Mouse (Mus musculus) forebrain, embryonic 15.5 days (tissue): ENCODE results near the gene Yars2. TPM values are rescaled to one million over a fixed set of nuclear protein-coding genes. Genes with fewer than 3 reads are reported as not detected.

ENCODE experiments used
- ATAC-seq: fragments of 200-750 bp; cut with Nextera tagmentation; replicated peaks from 2 replicates; pipeline ENCODE4 v1.8.0; 2017; ENCODE audit warnings: mild to moderate bottlenecking, moderate TSS enrichment, moderate library complexity
- H3K27ac ChIP-seq: fragments of 300-500 bp; sonication (generic); replicated peaks from 2 replicates; pipeline ENCODE4 v1.5.1; 2015; ENCODE audit warnings: mild to moderate bottlenecking, inconsistent platforms
- H3K27me3 ChIP-seq: fragments of 300-500 bp; sonication (generic); 2 replicates; pipeline ENCODE4 v1.6.1; 2015; ENCODE audit warnings: inconsistent platforms
- H3K36me3 ChIP-seq: fragments of 300-500 bp; sonication (generic); 2 replicates; pipeline ENCODE4 v1.6.1; 2015; ENCODE audit warnings: mild to moderate bottlenecking, inconsistent platforms
- H3K4me1 ChIP-seq: fragments of 300-500 bp; sonication (generic); 2 replicates; pipeline ENCODE4 v1.6.1; 2015; ENCODE audit warnings: inconsistent platforms
- H3K4me2 ChIP-seq: fragments of 300-500 bp; sonication (generic); replicated peaks from 2 replicates; pipeline ENCODE4 v1.6.1; 2015; ENCODE audit warnings: mild to moderate bottlenecking, inconsistent platforms
- H3K4me3 ChIP-seq: fragments of 300-500 bp; sonication (generic); 2 replicates; pipeline ENCODE4 v1.5.1; 2015; ENCODE audit warnings: mild to moderate bottlenecking, inconsistent platforms
- H3K9ac ChIP-seq: fragments of 300-500 bp; sonication (generic); replicated peaks from 2 replicates; pipeline ENCODE4 v1.6.1; 2015; ENCODE audit warnings: mild to moderate bottlenecking, inconsistent platforms
- H3K9me3 ChIP-seq: fragments of 300-500 bp; sonication (generic); 2 replicates; pipeline ENCODE4 v1.6.1; 2016; ENCODE audit warnings: inconsistent platforms
- WGBS: fragments of 180-500 bp; shearing (Covaris S2); methylation state at CpG from one replicate; pipeline ENCODE4 v1.1.7; 2015; ENCODE audit warnings: mixed read lengths; 5-methylcytosine and 5-hydroxymethylcytosine counted together
- polyA plus RNA-seq: library from polyadenylated mRNA; unstranded; fragments of >200 nt; fragmentation: Nextera tagmentation; extraction: Ambion mirVana; gene quantifications from 2 replicates; pipeline ENCODE4 v1.2.1, GENCODE M21; 2015

Yars2 gene
- polyA plus RNA-seq = 26.7 and 28.0 TPM in 2 replicates

- Histone ChIP-seq H3K27ac (peak within 1 kb of the TSS; percentile 95), H3K4me3 (peak within 1 kb of the TSS; percentile 99), H3K4me1 (peaks cover 21% of the 10 kb centered on the region), H3K9me3 (no peaks in the 10 kb centered on the region), H3K4me2 (peak within 1 kb of the TSS; percentile 93), H3K9ac (peak within 1 kb of the TSS; percentile 80), H3K36me3 (peaks cover 12% of the 10 kb centered on the region), H3K27me3 (no peaks in the 10 kb centered on the region)
- ATAC-seq = peak; percentile 99
- under 1% methylated on average over 50 of the region's 50 CpGs for WGBS
These were observed at the start of gene Yars2 for GRCm38 (mm10) chr16:16302369-16303137. Yars2 (plus strand) TSS chr16:16302965.

DNA sequence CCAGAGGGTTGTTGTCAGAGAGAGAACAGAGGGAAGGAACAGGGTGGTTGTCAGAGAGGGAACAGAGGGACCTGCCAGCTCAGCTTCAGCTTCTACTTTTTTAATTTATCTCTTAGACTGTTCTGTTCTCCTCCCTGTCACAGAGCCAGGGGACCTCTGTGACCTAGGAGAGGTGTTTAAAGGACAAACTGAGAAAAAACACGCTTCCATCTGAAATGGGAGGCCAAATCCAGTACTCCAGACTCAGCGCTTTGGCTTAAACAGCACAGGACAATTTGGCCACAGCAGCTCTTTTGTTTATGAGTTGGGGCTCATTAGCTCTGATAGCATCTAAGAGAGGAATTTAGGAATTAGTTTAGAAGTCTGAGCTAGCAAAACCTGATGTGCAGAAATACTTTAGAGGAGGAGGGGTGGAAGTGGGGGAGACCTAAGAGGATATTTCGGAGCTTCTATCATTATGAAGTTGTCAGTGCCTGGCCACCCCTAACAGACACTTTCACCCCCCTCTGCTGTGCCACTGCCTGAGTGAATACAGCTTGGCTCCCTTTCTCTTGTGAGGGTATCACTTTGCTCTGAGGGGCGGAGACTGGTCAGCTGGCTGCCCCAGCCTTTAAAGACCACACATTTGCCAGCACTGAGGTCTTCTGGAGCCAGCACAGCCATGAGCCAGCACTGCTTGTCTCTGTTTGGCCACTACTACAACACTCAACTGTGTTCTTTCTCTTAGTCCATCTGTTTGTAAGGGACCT lies 49.3 kb upstream of the Yars2 start:
- Histone ChIP-seq H3K4me2 (no peak overlapping the region), H3K9ac (no peak overlapping the region), H3K4me1 (no peaks in the 10 kb centered on the region), H3K27me3 (no peaks in the 10 kb centered on the region), H3K27ac (no peak overlapping the region), H3K9me3 (no peaks in the 10 kb centered on the region), H3K4me3 (no peak overlapping the region), H3K36me3 (no peaks in the 10 kb centered on the region)
- 0 out of 2 replicates have a peak, but pooled peaks have one; percentile 48 for ATAC-seq
- 18% methylated on average over 4 of the region's 4 CpGs for WGBS

GRCm38 (mm10) chr16:16255217-16255616 lies 47.5 kb upstream of the Yars2 start:
- H3K9ac ChIP-seq = no peak overlapping the region
- WGBS = 82% methylated on average over 1 of the region's 1 CpGs
- H3K9me3 ChIP-seq = no peaks in the 10 kb centered on the region
- H3K36me3 ChIP-seq = no peaks in the 10 kb centered on the region
- no peaks in the 10 kb centered on the region for H3K27me3 ChIP-seq
- ATAC-seq = no peak
- H3K4me3 ChIP-seq = no peak overlapping the region
- no peaks in the 10 kb centered on the region for H3K4me1 ChIP-seq
- H3K27ac ChIP-seq = no peak overlapping the region
- no peak overlapping the region for H3K4me2 ChIP-seq

DNA sequence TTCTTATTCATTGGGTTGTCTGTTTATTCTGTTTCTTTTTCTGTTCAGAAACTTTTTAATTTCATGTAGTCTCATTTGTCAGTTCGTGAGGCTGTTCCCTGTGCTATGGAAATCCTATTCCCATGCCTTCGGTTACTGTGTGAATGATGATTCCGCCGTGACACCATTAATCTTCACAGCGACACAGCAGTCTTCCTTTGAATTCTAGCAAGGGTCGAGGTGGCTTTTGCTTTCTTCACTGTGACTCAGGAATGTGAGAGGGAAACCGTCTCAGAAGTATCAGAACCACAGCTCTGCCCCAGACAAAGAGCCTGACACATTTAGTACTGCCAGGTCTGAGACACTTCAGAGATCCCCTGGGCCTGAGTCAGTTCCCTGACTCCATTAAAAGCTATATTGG lies 46.9 kb upstream of the Yars2 start:
- Histone ChIP-seq H3K36me3 (no peaks in the 10 kb centered on the region), H3K9me3 (no peaks in the 10 kb centered on the region), H3K27me3 (no peaks in the 10 kb centered on the region), H3K9ac (no peak overlapping the region), H3K27ac (no peak overlapping the region), H3K4me3 (no peak overlapping the region), H3K4me1 (no peaks in the 10 kb centered on the region), H3K4me2 (no peak overlapping the region)
- WGBS = 79% methylated on average over 7 of the region's 7 CpGs
- ATAC-seq = no peak

- Histone ChIP-seq H3K27me3 (no peaks in the 10 kb centered on the region), H3K27ac (no peak overlapping the region), H3K4me1 (no peaks in the 10 kb centered on the region), H3K9me3 (no peaks in the 10 kb centered on the region), H3K4me3 (no peak overlapping the region), H3K4me2 (no peak overlapping the region), H3K9ac (no peak overlapping the region), H3K36me3 (no peaks in the 10 kb centered on the region)
- no peak for ATAC-seq
- 78% methylated on average over 1 of the region's 1 CpGs for WGBS
These were observed 46.1 kb upstream of the Yars2 start for GRCm38 (mm10) chr16:16256672-16257071.

DNA sequence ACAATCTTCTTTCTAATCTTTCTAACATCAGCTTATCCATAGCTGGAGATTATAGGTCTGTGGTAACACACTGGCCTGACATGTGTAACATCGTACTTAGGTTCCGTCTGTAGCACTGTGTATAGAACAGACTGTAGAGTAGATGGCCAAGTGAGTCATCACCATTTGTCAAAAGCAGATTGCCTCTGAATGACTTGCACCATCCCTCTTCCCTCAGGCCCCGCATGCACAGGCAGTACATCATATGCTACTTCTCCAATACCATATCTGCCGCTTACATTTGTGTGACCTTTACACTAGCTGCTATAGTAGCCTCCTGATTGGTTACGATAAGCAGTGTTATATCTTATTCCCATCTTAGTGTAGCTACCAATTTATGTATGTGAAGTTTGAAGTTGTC lies 41.9 kb upstream of the Yars2 start:
- 95% methylated on average over 5 of the region's 5 CpGs for WGBS
- Histone ChIP-seq H3K4me3 (no peak overlapping the region), H3K4me2 (no peak overlapping the region), H3K9me3 (no peaks in the 10 kb centered on the region), H3K36me3 (no peaks in the 10 kb centered on the region), H3K9ac (no peak overlapping the region), H3K27me3 (no peaks in the 10 kb centered on the region), H3K4me1 (no peaks in the 10 kb centered on the region), H3K27ac (no peak overlapping the region)
- no peak for ATAC-seq

- 93% methylated on average over 6 of the region's 6 CpGs for WGBS
- H3K4me3 ChIP-seq = no peak overlapping the region
- no peaks in the 10 kb centered on the region for H3K36me3 ChIP-seq
- no peak overlapping the region for H3K4me2 ChIP-seq
- no peaks in the 10 kb centered on the region for H3K27me3 ChIP-seq
- H3K9ac ChIP-seq = no peak overlapping the region
- H3K27ac ChIP-seq = no peak overlapping the region
- ATAC-seq = no peak
- no peaks in the 10 kb centered on the region for H3K4me1 ChIP-seq
- H3K9me3 ChIP-seq = no peaks in the 10 kb centered on the region
These were observed 41.3 kb upstream of the Yars2 start for GRCm38 (mm10) chr16:16261481-16261880.

GRCm38 (mm10) chr16:16262436-16262835 lies 40.3 kb upstream of the Yars2 start:
- no peak overlapping the region for H3K27ac ChIP-seq

GRCm38 (mm10) chr16:16272978-16273377 lies 29.8 kb upstream of the Yars2 start:
- no peak for ATAC-seq
- H3K4me1 ChIP-seq = peaks cover 6% of the 10 kb centered on the region; the same call in 1 of the 2 replicates
- H3K4me2 ChIP-seq = no peak overlapping the region
- no peaks in the 10 kb centered on the region for H3K27me3 ChIP-seq
- H3K27ac ChIP-seq = no peak overlapping the region
- no peak overlapping the region for H3K4me3 ChIP-seq
- H3K36me3 ChIP-seq = no peaks in the 10 kb centered on the region
- 21% methylated on average over 3 of the region's 3 CpGs for WGBS
- no peak overlapping the region for H3K9ac ChIP-seq
- no peaks in the 10 kb centered on the region for H3K9me3 ChIP-seq

More at GRCm38 (mm10) chr16:16262436-16262835, 40.3 kb upstream of the Yars2 start:
- Histone ChIP-seq H3K9me3 (no peaks in the 10 kb centered on the region), H3K9ac (no peak overlapping the region), H3K4me2 (no peak overlapping the region), H3K36me3 (no peaks in the 10 kb centered on the region), H3K4me1 (no peaks in the 10 kb centered on the region), H3K27me3 (no peaks in the 10 kb centered on the region), H3K4me3 (no peak overlapping the region)
- ATAC-seq = no peak
- WGBS = 80% methylated on average over 3 of the region's 3 CpGs

DNA sequence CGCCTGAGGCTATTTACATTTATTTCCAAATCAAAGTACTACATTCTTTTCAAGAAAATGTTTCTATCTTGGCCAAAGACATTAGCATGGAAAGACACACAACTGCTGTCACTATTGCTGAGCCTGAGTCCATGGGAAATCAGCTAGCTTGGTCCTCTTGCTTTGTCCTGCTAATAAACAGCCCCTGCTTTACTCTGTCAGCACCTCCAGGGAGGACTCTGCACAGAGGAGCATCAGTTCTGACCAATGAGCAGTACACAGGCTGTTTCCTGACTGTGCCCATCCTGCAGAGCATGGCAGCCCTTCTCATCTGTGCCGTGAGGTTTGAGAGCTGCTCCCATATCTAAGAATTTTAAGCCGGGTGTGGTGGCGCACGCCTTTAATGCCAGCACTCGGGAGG lies 29.0 kb upstream of the Yars2 start:
- Histone ChIP-seq H3K9me3 (no peaks in the 10 kb centered on the region), H3K27ac (no peak overlapping the region), H3K27me3 (no peaks in the 10 kb centered on the region), H3K36me3 (no peaks in the 10 kb centered on the region), H3K4me3 (no peak overlapping the region), H3K9ac (no peak overlapping the region), H3K4me2 (no peak overlapping the region), H3K4me1 (peaks cover 6% of the 10 kb centered on the region; the same call in 1 of the 2 replicates)
- 0 out of 2 replicates have a peak, but pooled peaks have one; percentile 32 for ATAC-seq
- WGBS = 74% methylated on average over 6 of the region's 6 CpGs

GRCm38 (mm10) chr16:16303138-16303827 lies 518 bp downstream of the Yars2 start:
- Histone ChIP-seq H3K9ac (peak overlapping the region; percentile 80), H3K9me3 (no peaks in the 10 kb centered on the region), H3K4me3 (peak overlapping the region; percentile 99), H3K4me1 (peaks cover 21% of the 10 kb centered on the region), H3K27ac (peak overlapping the region; percentile 95), H3K27me3 (no peaks in the 10 kb centered on the region), H3K36me3 (peaks cover 18% of the 10 kb centered on the region), H3K4me2 (peak overlapping the region; percentile 93)
- WGBS = under 1% methylated on average over 61 of the region's 61 CpGs
- ATAC-seq = peak; percentile 76

DNA sequence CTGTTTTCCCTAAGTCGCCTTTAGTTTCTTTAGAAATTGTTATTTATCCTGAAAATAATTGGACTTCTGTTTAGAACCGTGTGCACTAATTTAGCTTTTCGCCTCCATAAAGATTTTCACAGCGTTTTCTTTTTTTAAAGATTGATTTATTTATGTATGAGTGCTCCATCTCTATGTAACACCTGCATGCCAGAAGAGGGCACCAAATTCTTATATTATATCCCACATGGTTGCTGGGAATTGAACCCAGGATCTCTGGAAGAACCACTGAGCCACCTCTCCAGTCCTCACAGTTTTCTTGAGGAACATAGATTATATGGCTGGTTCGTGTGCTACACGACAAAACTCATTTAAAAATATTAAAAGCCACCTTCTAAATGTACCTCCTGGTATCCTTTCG lies 1.1 kb downstream of the Yars2 start:
- peak overlapping the region; percentile 93 for H3K4me2 ChIP-seq
- peak overlapping the region; percentile 80 for H3K9ac ChIP-seq
- H3K27ac ChIP-seq = no peak overlapping the region
- no peaks in the 10 kb centered on the region for H3K27me3 ChIP-seq
- ATAC-seq = no peak
- H3K4me3 ChIP-seq = peak overlapping the region; percentile 99
- WGBS = 21% methylated on average over 7 of the region's 7 CpGs
- peaks cover 21% of the 10 kb centered on the region for H3K4me1 ChIP-seq
- no peaks in the 10 kb centered on the region for H3K9me3 ChIP-seq
- H3K36me3 ChIP-seq = peaks cover 21% of the 10 kb centered on the region
